Mouse (Mus musculus): ENCODE results near the gene Rhob.

DNA sequence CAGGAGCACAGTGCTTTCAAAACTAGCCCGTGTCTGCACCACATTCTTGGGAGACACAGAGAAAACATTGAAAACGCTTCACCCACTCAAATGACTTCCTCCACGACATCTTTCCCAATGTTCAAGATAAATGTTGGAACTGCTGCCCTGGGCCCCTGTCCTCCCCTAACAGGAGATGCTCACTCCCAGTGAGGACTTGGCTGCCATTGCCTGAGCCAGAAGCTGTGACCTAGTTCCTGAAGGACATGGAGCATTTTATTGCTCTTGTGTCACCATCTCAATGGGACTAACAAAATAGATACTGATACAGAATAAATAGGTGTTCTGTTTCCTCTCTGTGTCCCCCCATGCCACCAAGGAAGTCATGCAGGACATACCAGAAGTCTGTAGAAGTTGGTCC, 5.1 kb downstream of the Rhob start:
- TF ChIP-seq CTCF (IDR thresholded peaks at IDR 0.05; ENCODE audit: low read depth) (no peak), EP300 (optimal IDR thresholded peaks at IDR 0.05) (no peak)
